Mouse (Mus musculus): ENCODE results near the gene Pigq. TPM values are rescaled to one million over a fixed set of nuclear protein-coding genes. Genes with fewer than 3 reads are reported as not detected.

Pigq gene
- polyA plus RNA-seq, 2 experiments = 48.8 to 95.4 TPM

DNA sequence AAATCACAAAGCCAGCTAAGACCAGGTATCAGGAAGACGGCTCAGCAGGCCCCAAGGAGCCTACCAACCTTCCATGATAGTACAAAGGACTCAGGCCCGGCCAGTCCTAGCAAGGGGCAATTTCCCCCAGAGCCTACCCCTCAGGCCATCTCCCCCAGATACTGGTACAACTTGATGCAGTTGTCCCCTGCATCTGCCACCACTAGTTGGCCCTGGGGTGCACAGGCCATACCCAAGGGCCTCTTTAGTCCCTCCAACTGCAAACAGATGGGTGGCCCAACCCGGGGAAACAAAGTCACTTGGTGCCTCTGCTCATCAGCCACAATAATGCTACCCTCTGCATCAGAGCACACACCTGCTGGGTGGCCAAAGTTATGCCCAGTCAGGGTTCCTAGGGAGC lies 1.5 kb downstream of the Pigq start:
- Histone ChIP-seq H3K36me3 (ENCODE audit: control insufficient read depth, insufficient read depth, low read length) (no peaks in the 10 kb centered on the region; the same call in 1 of the 2 replicates), H3K9ac (ENCODE audit: low read depth, low read length, severe bottlenecking) (no peak overlapping the region), H3K4me1 (ENCODE audit: control insufficient read depth, insufficient read depth, low read length) (peaks cover 12% of the 10 kb centered on the region), H3K27me3 (ENCODE audit: control insufficient read depth, insufficient read depth, low read length) (no peaks in the 10 kb centered on the region), H3K9me3 (ENCODE audit: control insufficient read depth, low read length) (no peaks in the 10 kb centered on the region), H3K27ac (replicated peaks; ENCODE audit: low read depth, low read length) (no peak overlapping the region), H3K4me3 (replicated peaks; ENCODE audit: low read length) (no peak overlapping the region), H3K4me2 (replicated peaks; ENCODE audit: low read depth, low read length, severe bottlenecking) (no peak overlapping the region)
- ATAC-seq (ENCODE audit: low FRiP score, low read depth) = no peak
- no peak for TF ChIP-seq POLR2A (IDR thresholded peaks at IDR 0.05; ENCODE audit: borderline replicate concordance, extremely low read depth, insufficient read depth, insufficient read length)
- no peak for DNase-seq (ENCODE audit: low spot score)
- 92% methylated on average over 3 of the region's 3 CpGs for WGBS

GRCm38 (mm10) chr17:25942597-25943151 lies 2.1 kb downstream of the Pigq start:
- no peak for TF ChIP-seq POLR2A (IDR thresholded peaks at IDR 0.05; ENCODE audit: borderline replicate concordance, extremely low read depth, insufficient read depth, insufficient read length)
- no peak overlapping the region for H3K4me2 ChIP-seq (replicated peaks; ENCODE audit: low read depth, low read length, severe bottlenecking)
- no peak overlapping the region for H3K4me3 ChIP-seq (replicated peaks; ENCODE audit: low read length)
- ATAC-seq (ENCODE audit: low FRiP score, low read depth) (no peak), DNase-seq (ENCODE audit: low spot score) (no peak)
- no peaks in the 10 kb centered on the region for H3K27me3 ChIP-seq (ENCODE audit: control insufficient read depth, insufficient read depth, low read length)
- no peak overlapping the region for H3K27ac ChIP-seq (replicated peaks; ENCODE audit: low read depth, low read length)
- H3K4me1 ChIP-seq (ENCODE audit: control insufficient read depth, insufficient read depth, low read length) = peaks cover 12% of the 10 kb centered on the region
- WGBS = 73% methylated on average over 2 of the region's 2 CpGs
- H3K9me3 ChIP-seq (ENCODE audit: control insufficient read depth, low read length) = no peaks in the 10 kb centered on the region
- H3K36me3 ChIP-seq (ENCODE audit: control insufficient read depth, insufficient read depth, low read length) = no peaks in the 10 kb centered on the region; the same call in 1 of the 2 replicates
- no peak overlapping the region for H3K9ac ChIP-seq (ENCODE audit: low read depth, low read length, severe bottlenecking)

DNA sequence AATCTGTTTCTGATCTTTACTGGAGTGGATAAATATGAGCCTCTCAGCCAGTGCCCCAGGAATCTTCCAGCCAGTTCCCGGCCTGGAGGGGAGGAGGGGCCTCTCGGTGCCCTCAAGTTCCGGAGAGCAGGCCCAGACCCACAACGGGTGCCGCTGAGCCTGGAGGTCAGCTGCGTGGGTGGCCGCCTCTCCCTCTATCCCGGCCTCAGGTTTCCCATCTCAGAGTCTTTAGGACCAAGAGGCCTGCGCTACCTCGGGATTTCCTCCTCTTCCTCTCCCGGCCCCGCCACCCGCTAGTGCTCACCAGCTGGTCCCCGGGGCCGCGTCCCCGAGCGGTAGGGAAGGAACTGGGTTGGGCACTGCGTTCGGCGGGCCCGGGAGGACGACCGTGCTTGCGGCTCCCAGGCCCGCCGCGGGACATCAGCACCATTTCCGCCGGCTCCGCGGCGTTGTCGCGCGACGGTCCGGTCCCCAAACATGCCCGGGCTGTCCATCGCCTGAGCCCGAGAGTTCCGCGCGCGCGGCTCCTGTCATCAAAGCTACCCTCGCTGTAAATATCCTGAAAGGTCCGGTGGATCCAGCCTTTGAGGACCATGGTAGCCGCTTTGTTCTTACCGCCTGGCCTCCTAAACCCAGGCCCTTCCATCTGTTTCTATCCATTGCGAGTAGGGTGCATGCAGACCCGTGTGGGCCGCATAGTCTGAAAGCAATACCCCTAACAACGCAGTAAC lies 3.1 kb downstream of the Pigq start:
- Histone ChIP-seq H3K27me3 (ENCODE audit: control insufficient read depth, insufficient read depth, low read length) (no peaks in the 10 kb centered on the region), H3K36me3 (ENCODE audit: control insufficient read depth, insufficient read depth, low read length) (peaks cover 6% of the 10 kb centered on the region), H3K27ac (replicated peaks; ENCODE audit: low read depth, low read length) (peak overlapping the region; percentile 89), H3K9me3 (ENCODE audit: control insufficient read depth, low read length) (no peaks in the 10 kb centered on the region), H3K9ac (ENCODE audit: low read depth, low read length, severe bottlenecking) (peak overlapping the region; percentile 95), H3K4me3 (replicated peaks; ENCODE audit: low read length) (peak overlapping the region; percentile 73), H3K4me2 (replicated peaks; ENCODE audit: low read depth, low read length, severe bottlenecking) (peak overlapping the region; percentile 52), H3K4me1 (ENCODE audit: control insufficient read depth, insufficient read depth, low read length) (peaks cover 12% of the 10 kb centered on the region)
- peak; percentile 52; the same call in 1 of the 2 replicates for TF ChIP-seq POLR2A (IDR thresholded peaks at IDR 0.05; ENCODE audit: borderline replicate concordance, extremely low read depth, insufficient read depth, insufficient read length)
- 3% methylated on average over 45 of the region's 54 CpGs for WGBS
- peak; percentile 49 for DNase-seq (ENCODE audit: low spot score)
- peak; percentile 77 for ATAC-seq (ENCODE audit: low FRiP score, low read depth)

DNA sequence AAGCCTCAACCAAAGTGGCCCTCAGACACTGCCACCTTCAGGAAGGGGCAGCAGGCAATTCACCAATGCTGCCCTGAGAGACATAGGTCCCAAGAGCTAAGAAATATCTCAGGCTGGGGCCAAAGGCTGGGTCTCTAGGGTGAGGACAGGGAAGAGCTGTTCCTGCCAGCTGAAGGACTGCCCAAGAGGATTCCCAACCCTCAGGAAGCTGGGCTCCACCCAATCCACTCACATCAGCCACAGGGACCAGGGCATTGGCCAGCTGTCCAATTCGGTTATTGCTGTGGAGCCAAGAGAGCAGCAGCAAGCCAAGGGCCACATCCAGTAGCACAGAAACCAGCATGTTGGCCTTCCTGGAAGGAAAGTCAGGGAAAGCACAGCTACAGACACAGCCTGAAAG lies 10.2 kb downstream of the Pigq start:
- peaks cover 69% of the 10 kb centered on the region for H3K36me3 ChIP-seq (ENCODE audit: control insufficient read depth, insufficient read depth, low read length)
- H3K4me1 ChIP-seq (ENCODE audit: control insufficient read depth, insufficient read depth, low read length) = no peaks in the 10 kb centered on the region
- H3K27me3 ChIP-seq (ENCODE audit: control insufficient read depth, insufficient read depth, low read length) = no peaks in the 10 kb centered on the region
- H3K4me3 ChIP-seq (replicated peaks; ENCODE audit: low read length) = no peak overlapping the region
- H3K9me3 ChIP-seq (ENCODE audit: control insufficient read depth, low read length) = no peaks in the 10 kb centered on the region
- no peak for ATAC-seq (ENCODE audit: low FRiP score, low read depth)
- TF ChIP-seq POLR2A (IDR thresholded peaks at IDR 0.05; ENCODE audit: borderline replicate concordance, extremely low read depth, insufficient read depth, insufficient read length) = no peak
- H3K9ac ChIP-seq (ENCODE audit: low read depth, low read length, severe bottlenecking) = no peak overlapping the region
- no peak overlapping the region for H3K27ac ChIP-seq (replicated peaks; ENCODE audit: low read depth, low read length)
- no peak overlapping the region for H3K4me2 ChIP-seq (replicated peaks; ENCODE audit: low read depth, low read length, severe bottlenecking)
- WGBS = 77% methylated on average over 1 of the region's 1 CpGs
- no peak for DNase-seq (ENCODE audit: low spot score)

- Histone ChIP-seq H3K27ac (replicated peaks; ENCODE audit: low read depth, low read length) (no peak overlapping the region), H3K27me3 (ENCODE audit: control insufficient read depth, insufficient read depth, low read length) (no peaks in the 10 kb centered on the region), H3K4me3 (replicated peaks; ENCODE audit: low read length) (no peak overlapping the region), H3K9ac (ENCODE audit: low read depth, low read length, severe bottlenecking) (no peak overlapping the region), H3K4me2 (replicated peaks; ENCODE audit: low read depth, low read length, severe bottlenecking) (no peak overlapping the region), H3K4me1 (ENCODE audit: control insufficient read depth, insufficient read depth, low read length) (no peaks in the 10 kb centered on the region), H3K36me3 (ENCODE audit: control insufficient read depth, insufficient read depth, low read length) (peaks cover 41% of the 10 kb centered on the region), H3K9me3 (ENCODE audit: control insufficient read depth, low read length) (no peaks in the 10 kb centered on the region)
- ATAC-seq (ENCODE audit: low FRiP score, low read depth) (no peak), DNase-seq (ENCODE audit: low spot score) (no peak)
- TF ChIP-seq POLR2A (IDR thresholded peaks at IDR 0.05; ENCODE audit: borderline replicate concordance, extremely low read depth, insufficient read depth, insufficient read length) = no peak
- 87% methylated on average over 2 of the region's 2 CpGs for WGBS
Measured at GRCm38 (mm10) chr17:25925348-25925747, 19.4 kb downstream of the Pigq start.

All from limb, embryonic 14.5 days (tissue).